Mouse (Mus musculus): Measurements from ENCODE around the gene Hsd17b14.

GRCm38 (mm10) chr7:45525809-45526473 lies 28.8 kb upstream of the Hsd17b14 start, which contains the start of the genes Ppp1r15a and Plekha4:
- TF ChIP-seq POLR2A (IDR thresholded peaks at IDR 0.05; ENCODE audit: borderline replicate concordance, insufficient read depth, low read length) = peak; percentile 93
- TF ChIP-seq CTCF (IDR thresholded peaks at IDR 0.05; ENCODE audit: borderline replicate concordance, insufficient read depth, low read depth, low read length) = no peak

Measured in cerebellum, adult 2 months (tissue).